Mouse (Mus musculus) kidney, postnatal 0 days (tissue): ENCODE results near the gene Calcoco1. TPM values are rescaled to one million over a fixed set of nuclear protein-coding genes. Genes with fewer than 3 reads are reported as not detected.

Source experiments
- ATAC-seq: fragments of 200-750 bp; cut with Nextera tagmentation; replicated peaks from 2 replicates; pipeline ENCODE4 v1.8.0; 2017; ENCODE audit warnings: low read depth, moderate number of reproducible peaks, moderate TSS enrichment, moderate library complexity; ENCODE audit not compliant: low FRiP score
- DNase-seq: peaks from one replicate; pipeline ENCODE4 v3.0.0-alpha.2; 2016; ENCODE audit warnings: low spot score
- H3K27ac ChIP-seq: fragments of 300-500 bp; sonication (generic); 2 replicates; pipeline ENCODE4 v1.5.1; 2014; ENCODE audit warnings: mild to moderate bottlenecking
- H3K27me3 ChIP-seq: fragments of 300-500 bp; sonication (generic); 2 replicates; pipeline ENCODE4 v1.6.1; 2014; ENCODE audit warnings: low read length, mixed read lengths; ENCODE audit not compliant: insufficient read depth
- H3K36me3 ChIP-seq: fragments of 300-500 bp; sonication (generic); 2 replicates; pipeline ENCODE4 v1.6.1; 2014; ENCODE audit warnings: low read length, mixed read lengths; ENCODE audit not compliant: insufficient read depth
- H3K4me1 ChIP-seq: fragments of 300-500 bp; sonication (generic); replicated peaks from 2 replicates; pipeline ENCODE4 v1.6.1; 2014; ENCODE audit warnings: antibody characterized with exemption, low read length, mixed read lengths; ENCODE audit not compliant: insufficient read depth
- H3K4me2 ChIP-seq: fragments of 300-500 bp; sonication (generic); 2 replicates; pipeline ENCODE4 v1.6.1; 2014; ENCODE audit warnings: mild to moderate bottlenecking, low read length, moderate library complexity, mixed read lengths
- H3K4me3 ChIP-seq: fragments of 300-500 bp; sonication (generic); replicated peaks from 2 replicates; pipeline ENCODE4 v1.5.1; 2014; ENCODE audit warnings: low read depth, low read length
- H3K9ac ChIP-seq: fragments of 300-500 bp; sonication (generic); 2 replicates; pipeline ENCODE4 v1.6.1; 2014; ENCODE audit warnings: low read depth, low read length
- H3K9me3 ChIP-seq: fragments of 300-500 bp; sonication (generic); replicated peaks from 2 replicates; pipeline ENCODE4 v1.6.1; 2016; ENCODE audit warnings: low read length, inconsistent platforms, mixed read lengths
- CTCF ChIP-seq: IDR thresholded peaks from 2 replicates; pipeline ENCODE4 v1.5.1; 2016; ENCODE audit warnings: antibody characterized with exemption, low read depth, mild to moderate bottlenecking, moderate library complexity
- WGBS: fragments of 180-500 bp; shearing (Covaris S2); extraction: QIAGEN DNeasy Blood & Tissue Kit; methylation state at CpG from one replicate; pipeline ENCODE4 v1.1.7; 2014; 5-methylcytosine and 5-hydroxymethylcytosine counted together
- polyA plus RNA-seq: library from polyadenylated mRNA; unstranded; fragments of >200 nt; fragmentation: Nextera tagmentation; extraction: Ambion mirVana; gene quantifications from 2 replicates; pipeline ENCODE4 v1.2.1, GENCODE M21; 2015

The Calcoco1 gene
- polyA plus RNA-seq, 1 experiment from 2014 or later: 57.5 TPM

GRCm38 (mm10) chr15:102746488-102747285, 24.7 kb upstream of the Calcoco1 start:
- Histone ChIP-seq H3K4me2 (peak overlapping the region; percentile 83), H3K4me3 (peak overlapping the region; percentile 46), H3K27me3 (peaks cover 44% of the 10 kb centered on the region), H3K36me3 (no peaks in the 10 kb centered on the region), H3K9me3 (no peaks in the 10 kb centered on the region), H3K4me1 (0 out of 2 replicates have a peak, but pooled peaks cover 8% of the 10 kb centered on the region), H3K9ac (peak overlapping the region; percentile 55), H3K27ac (no peak overlapping the region)
- peak; percentile 68 for DNase-seq
- ATAC-seq: peak; percentile 60
- WGBS: under 1% methylated on average over 62 of the region's 75 CpGs
- TF ChIP-seq CTCF: no peak

GRCm38 (mm10) chr15:102746126-102746487, 24.1 kb upstream of the Calcoco1 start:
- ATAC-seq: no peak
- Histone ChIP-seq H3K9me3 (no peaks in the 10 kb centered on the region), H3K4me1 (0 out of 2 replicates have a peak, but pooled peaks cover 8% of the 10 kb centered on the region), H3K27ac (no peak overlapping the region), H3K36me3 (no peaks in the 10 kb centered on the region), H3K27me3 (peaks cover 44% of the 10 kb centered on the region), H3K4me2 (peak overlapping the region; percentile 83), H3K9ac (no peak overlapping the region), H3K4me3 (peak overlapping the region; percentile 46)
- no peak for TF ChIP-seq CTCF
- WGBS: 26% methylated on average over 11 of the region's 11 CpGs
- DNase-seq: no peak

DNA sequence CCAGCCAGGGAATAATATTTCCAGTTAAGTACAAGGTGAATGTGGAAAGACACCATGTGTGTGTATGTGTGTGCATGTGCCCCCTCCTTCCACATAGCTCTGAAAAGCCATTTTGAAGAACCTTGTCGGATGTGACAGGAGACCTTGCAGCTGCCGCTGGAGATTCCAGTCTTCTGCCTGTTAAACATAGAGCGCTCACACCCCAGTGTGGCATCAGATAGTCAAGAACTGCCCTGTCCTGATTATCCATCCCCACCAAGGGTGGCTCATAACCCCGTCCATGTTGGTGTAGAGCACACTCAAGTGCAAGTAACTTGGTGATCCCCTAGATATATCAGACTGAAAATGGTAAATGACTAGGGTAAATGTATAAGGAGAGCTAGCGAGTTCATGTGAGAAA, 23.4 kb upstream of the Calcoco1 start:
- WGBS: 52% methylated on average over 5 of the region's 5 CpGs
- DNase-seq (no peak), ATAC-seq (no peak)

DNA sequence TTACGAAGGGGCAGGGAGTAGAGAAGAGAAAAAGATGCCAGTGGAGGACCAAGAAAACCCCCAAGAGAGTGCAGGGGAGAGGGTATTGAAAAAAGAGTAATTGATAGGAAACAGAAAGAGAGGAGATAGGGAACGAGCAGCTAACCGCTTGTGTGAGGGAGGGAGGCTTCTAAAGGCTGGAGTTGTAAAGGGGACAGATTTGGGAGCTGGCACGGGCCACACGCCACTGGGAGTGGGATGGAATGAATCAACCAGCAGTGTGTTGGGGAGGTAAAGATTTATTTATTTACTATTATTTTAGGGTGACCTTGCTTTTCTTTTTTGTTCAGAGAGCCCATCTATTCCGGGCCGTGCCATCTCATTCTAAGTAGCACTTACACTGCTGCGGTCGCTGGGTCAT, 22.9 kb upstream of the Calcoco1 start:
- ATAC-seq: no peak

More for the DNA sequence above, 23.4 kb upstream of the Calcoco1 start:
- TF ChIP-seq CTCF: no peak
- Histone ChIP-seq H3K36me3 (no peaks in the 10 kb centered on the region), H3K27ac (no peak overlapping the region), H3K4me1 (0 out of 2 replicates have a peak, but pooled peaks cover 8% of the 10 kb centered on the region), H3K9ac (no peak overlapping the region), H3K4me3 (no peak overlapping the region), H3K27me3 (peaks cover 44% of the 10 kb centered on the region), H3K9me3 (no peaks in the 10 kb centered on the region), H3K4me2 (no peak overlapping the region)

GRCm38 (mm10) chr15:102744416-102744815, 22.4 kb upstream of the Calcoco1 start:
- H3K9ac ChIP-seq: no peak overlapping the region
- H3K36me3 ChIP-seq: no peaks in the 10 kb centered on the region
- 24% methylated on average over 7 of the region's 7 CpGs for WGBS
- no peak overlapping the region for H3K4me3 ChIP-seq
- H3K9me3 ChIP-seq: no peaks in the 10 kb centered on the region
- no peak for ATAC-seq
- TF ChIP-seq CTCF: no peak
- DNase-seq: no peak
- 0 out of 2 replicates have a peak, but pooled peaks cover 8% of the 10 kb centered on the region for H3K4me1 ChIP-seq
- H3K27me3 ChIP-seq: peaks cover 44% of the 10 kb centered on the region
- H3K4me2 ChIP-seq: no peak overlapping the region
- no peak overlapping the region for H3K27ac ChIP-seq

More for the DNA sequence above, 22.9 kb upstream of the Calcoco1 start:
- H3K4me3 ChIP-seq: no peak overlapping the region
- no peak overlapping the region for H3K4me2 ChIP-seq
- WGBS: 28% methylated on average over 9 of the region's 9 CpGs
- TF ChIP-seq CTCF: no peak
- no peak overlapping the region for H3K27ac ChIP-seq
- 0 out of 2 replicates have a peak, but pooled peaks cover 8% of the 10 kb centered on the region for H3K4me1 ChIP-seq
- no peaks in the 10 kb centered on the region for H3K9me3 ChIP-seq
- no peak for DNase-seq
- H3K36me3 ChIP-seq: no peaks in the 10 kb centered on the region
- peaks cover 44% of the 10 kb centered on the region for H3K27me3 ChIP-seq
- H3K9ac ChIP-seq: no peak overlapping the region

DNA sequence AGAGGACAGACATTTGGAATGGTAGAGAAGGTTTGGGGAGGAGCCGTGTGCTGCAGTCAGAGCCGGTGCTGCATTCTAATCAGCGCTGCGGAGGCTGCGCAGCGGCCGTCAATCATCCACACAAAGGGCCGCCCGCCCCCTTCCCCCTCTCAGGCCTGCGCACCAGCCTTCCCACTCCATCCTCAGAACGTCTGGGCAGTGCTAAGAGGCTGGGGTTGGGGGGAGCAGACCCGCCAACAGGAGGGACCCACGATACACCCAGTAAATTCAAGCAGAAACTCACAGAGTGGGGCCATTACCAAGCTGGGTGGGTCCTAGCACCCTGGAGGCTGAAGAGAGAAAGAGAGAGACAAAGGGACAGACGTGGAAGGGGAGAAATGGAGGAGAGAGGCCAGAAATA, 22.0 kb upstream of the Calcoco1 start:
- WGBS: 8% methylated on average over 13 of the region's 14 CpGs
- ATAC-seq (no peak), DNase-seq (no peak)
- Histone ChIP-seq H3K27me3 (peaks cover 44% of the 10 kb centered on the region), H3K27ac (no peak overlapping the region), H3K4me1 (0 out of 2 replicates have a peak, but pooled peaks cover 8% of the 10 kb centered on the region), H3K36me3 (no peaks in the 10 kb centered on the region), H3K9me3 (no peaks in the 10 kb centered on the region), H3K9ac (no peak overlapping the region), H3K4me3 (no peak overlapping the region), H3K4me2 (no peak overlapping the region)
- no peak for TF ChIP-seq CTCF
